Mouse (Mus musculus): ENCODE data around the gene Dlst.

DNA sequence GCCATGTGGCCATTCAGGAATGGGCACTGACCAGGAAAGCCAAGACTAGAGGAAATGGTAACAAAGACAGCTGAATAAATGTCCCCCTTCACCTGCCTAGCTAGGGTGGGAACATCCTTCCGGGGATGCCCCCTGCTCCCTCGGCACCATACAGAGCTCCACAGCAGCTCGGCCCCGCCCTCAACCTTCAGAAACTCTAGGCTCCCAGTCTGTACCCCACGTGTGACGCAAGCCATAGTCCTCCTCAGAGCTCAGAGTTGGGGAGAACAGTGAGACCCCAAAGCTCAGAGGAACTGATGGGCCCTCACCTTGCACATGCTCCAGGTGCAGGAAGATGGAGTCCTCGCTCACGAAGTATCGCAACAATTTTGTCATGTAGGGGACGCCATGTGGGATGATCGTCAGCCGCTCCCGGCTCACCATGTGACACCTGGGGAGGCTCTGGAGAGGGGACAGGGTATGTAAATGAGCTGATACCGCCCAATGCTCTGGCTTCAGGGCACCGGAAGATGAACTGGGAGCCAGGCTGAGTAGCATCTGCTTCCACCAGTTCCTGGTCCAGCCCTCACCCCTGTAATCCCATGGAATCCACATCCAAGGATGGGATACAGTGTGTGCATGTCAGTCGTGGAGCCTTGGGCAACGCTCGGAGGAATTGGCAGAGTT, 29.5 kb downstream of the Dlst start:
- TF ChIP-seq CTCF (IDR thresholded peaks at IDR 0.05; ENCODE audit: control insufficient read depth, insufficient read depth, insufficient replicate concordance, low read depth, low read length) (no peak), POLR2A (IDR thresholded peaks at IDR 0.05; ENCODE audit: control insufficient read depth, low read depth, low read length) (no peak)
